Mouse (Mus musculus) myocyte (in vitro differentiated cells): ENCODE results near the gene Adamts17. TPM values are rescaled to one million over a fixed set of nuclear protein-coding genes. Genes with fewer than 3 reads are reported as not detected.
A peak's percentile ranks its signal among the peaks of the same experiment; 100 is the strongest.

Experiments used
- H3K27me3 ChIP-seq: one replicate; pipeline ENCODE4 v1.6.1; 2011; ENCODE audit not compliant: control insufficient read depth, insufficient read depth, insufficient read length
- H3K36me3 ChIP-seq: one replicate; pipeline ENCODE4 v1.6.1; 2011; ENCODE audit not compliant: control insufficient read depth, insufficient read depth
- H3K4me2 ChIP-seq: one replicate; pipeline ENCODE4 v1.6.1; 2011; ENCODE audit warnings: low read depth, control low read depth
- H3K4me3 ChIP-seq: one replicate; pipeline ENCODE4 v1.5.1; 2011; ENCODE audit warnings: mild to moderate bottlenecking, control low read depth, moderate library complexity
- H3K79me2 ChIP-seq: one replicate; pipeline ENCODE4 v1.6.1; 2011; ENCODE audit not compliant: control insufficient read depth, insufficient read depth
- H3ac ChIP-seq: one replicate; pipeline ENCODE4 v1.6.1; 2011; ENCODE audit not compliant: control insufficient read depth, insufficient read length
- CEBPB ChIP-seq: IDR thresholded peaks from 2 replicates; pipeline ENCODE4 v1.6.1; 2011; ENCODE audit warnings: mild to moderate bottlenecking, moderate library complexity; ENCODE audit not compliant: poor library complexity, insufficient read depth, severe bottlenecking
- E2F4 ChIP-seq: IDR thresholded peaks from one replicate; pipeline ENCODE4 v1.6.1; 2011; ENCODE audit warnings: mild to moderate bottlenecking, control low read depth, moderate library complexity; ENCODE audit not compliant: insufficient read depth
- MAX ChIP-seq: IDR thresholded peaks from one replicate; pipeline ENCODE4 v1.6.1; 2011; ENCODE audit warnings: low read depth, mild to moderate bottlenecking, control low read depth
- MYOD1 ChIP-seq, 3 experiments: IDR thresholded peaks; one replicate each; pipeline ENCODE4 v1.6.1; 2011; ENCODE audit warnings: control low read depth in 2 of 3, low read depth in 2 of 3, mild to moderate bottlenecking in 2 of 3, moderate library complexity in 1 of 3; ENCODE audit not compliant: insufficient read length in 2 of 3, control insufficient read depth in 1 of 3
- MYOG ChIP-seq, 3 experiments: IDR thresholded peaks; one replicate each; pipeline ENCODE4 v1.6.1; 2011; ENCODE audit warnings: control low read depth in 2 of 3, low read depth in 2 of 3, mild to moderate bottlenecking in 2 of 3; ENCODE audit not compliant: insufficient read length in 2 of 3, control insufficient read depth in 1 of 3, insufficient read depth in 1 of 3
- POLR2A ChIP-seq: IDR thresholded peaks from one replicate; pipeline ENCODE4 v1.6.1; 2011; ENCODE audit warnings: low read depth, mild to moderate bottlenecking, control low read depth, moderate library complexity; ENCODE audit not compliant: insufficient read length
- POLR2AphosphoS2 ChIP-seq: IDR thresholded peaks from one replicate; pipeline ENCODE4 v1.6.1; 2011; ENCODE audit warnings: low read depth, control low read depth; ENCODE audit not compliant: insufficient read length
- REST ChIP-seq: IDR thresholded peaks from one replicate; pipeline ENCODE4 v1.6.1; 2011; ENCODE audit warnings: mild to moderate bottlenecking, control low read depth, moderate library complexity; ENCODE audit not compliant: insufficient read depth, insufficient read length
- SRF ChIP-seq: IDR thresholded peaks from one replicate; pipeline ENCODE4 v1.6.1; 2011; ENCODE audit warnings: low read depth; ENCODE audit not compliant: control insufficient read depth, insufficient read length
- TCF12 ChIP-seq: IDR thresholded peaks from one replicate; pipeline ENCODE4 v1.6.1; 2011; ENCODE audit warnings: mild to moderate bottlenecking, control low read depth; ENCODE audit not compliant: poor library complexity, insufficient read depth, severe bottlenecking
- TCF3 ChIP-seq: IDR thresholded peaks from one replicate; pipeline ENCODE4 v1.6.1; 2011; ENCODE audit warnings: low read depth, control low read depth; ENCODE audit not compliant: insufficient read length
- USF1 ChIP-seq: IDR thresholded peaks from one replicate; pipeline ENCODE4 v1.6.1; 2011; ENCODE audit warnings: low read depth, mild to moderate bottlenecking, control low read depth, moderate library complexity
- polyA plus RNA-seq: library from polyadenylated mRNA; unstranded; fragments of >200 nt; fragmentation: generic; extraction: Trizol; gene quantifications from one replicate; pipeline ENCODE4 v1.2.1, GENCODE M21; 2012; ENCODE audit warnings: missing spikeins

The Adamts17 gene
- 1.8 TPM for polyA plus RNA-seq

- no peaks in the 10 kb centered on the region for H3K79me2 ChIP-seq
- H3ac ChIP-seq = peak within 1 kb of the TSS; percentile 18
- H3K4me2 ChIP-seq = peak within 1 kb of the TSS; percentile 96
Observed at GRCm38 (mm10) chr7:66839463-66840007, at the start of gene Adamts17. Adamts17 (plus strand) TSS chr7:66839735.

GRCm38 (mm10) chr7:66789860-66790748, 49.4 kb upstream of the Adamts17 start:
- Histone ChIP-seq H3K79me2 (no peaks in the 10 kb centered on the region), H3K4me2 (no peak overlapping the region), H3K27me3 (no peaks in the 10 kb centered on the region), H3K36me3 (no peaks in the 10 kb centered on the region), H3ac (no peak overlapping the region), H3K4me3 (no peak overlapping the region)
- no peak for TF ChIP-seq POLR2A
- no peak for TF ChIP-seq REST
- no peak for TF ChIP-seq MYOG (IDR thresholded peaks at IDR 0.05; ENCODE audit: control insufficient read depth in 1 of 3, insufficient read depth in 1 of 3, insufficient read length in 2 of 3, low read depth in 2 of 3)
- no peak for TF ChIP-seq CEBPB
- TF ChIP-seq MYOD1 (IDR thresholded peaks at IDR 0.05; ENCODE audit: control insufficient read depth in 1 of 3, insufficient read length in 2 of 3, low read depth in 2 of 3) = no peak
- no peak for TF ChIP-seq E2F4
- TF ChIP-seq TCF3 = no peak
- TF ChIP-seq POLR2AphosphoS2 = no peak
- TF ChIP-seq TCF12 = no peak

More at GRCm38 (mm10) chr7:66839463-66840007, at the start of gene Adamts17:
- H3K4me3 ChIP-seq = peak within 1 kb of the TSS; percentile 7
- TF ChIP-seq MAX = peak; percentile 50
- no peak for TF ChIP-seq CEBPB
- H3K36me3 ChIP-seq = no peaks in the 10 kb centered on the region
- peaks cover 11% of the 10 kb centered on the region for H3K27me3 ChIP-seq

GRCm38 (mm10) chr7:66791022-66791421, 48.5 kb upstream of the Adamts17 start:
- H3K79me2 ChIP-seq = no peaks in the 10 kb centered on the region
- no peaks in the 10 kb centered on the region for H3K36me3 ChIP-seq
- no peak overlapping the region for H3K4me3 ChIP-seq
- no peaks in the 10 kb centered on the region for H3K27me3 ChIP-seq
- no peak overlapping the region for H3K4me2 ChIP-seq
- TF ChIP-seq CEBPB (no peak), USF1 (no peak), MYOD1 (IDR thresholded peaks at IDR 0.05; ENCODE audit: control insufficient read depth in 1 of 3, insufficient read length in 2 of 3, low read depth in 2 of 3) (peak in 1 of 3 experiments; percentile 55), REST (no peak), TCF3 (no peak), E2F4 (no peak), TCF12 (no peak), MYOG (IDR thresholded peaks at IDR 0.05; ENCODE audit: control insufficient read depth in 1 of 3, insufficient read depth in 1 of 3, insufficient read length in 2 of 3, low read depth in 2 of 3) (peak in 1 of 3 experiments; percentile 50)
- H3ac ChIP-seq = no peak overlapping the region

GRCm38 (mm10) chr7:66796909-66797308, 42.6 kb upstream of the Adamts17 start:
- H3K79me2 ChIP-seq = no peaks in the 10 kb centered on the region
- H3K27me3 ChIP-seq = no peaks in the 10 kb centered on the region
- H3K4me2 ChIP-seq = no peak overlapping the region
- no peaks in the 10 kb centered on the region for H3K36me3 ChIP-seq
- TF ChIP-seq SRF = no peak
- no peak for TF ChIP-seq MYOG (IDR thresholded peaks at IDR 0.05; ENCODE audit: control insufficient read depth in 1 of 3, insufficient read depth in 1 of 3, insufficient read length in 2 of 3, low read depth in 2 of 3)
- no peak for TF ChIP-seq POLR2AphosphoS2
- TF ChIP-seq POLR2A = no peak
- TF ChIP-seq CEBPB = no peak
- TF ChIP-seq USF1 = no peak
- TF ChIP-seq MYOD1 (IDR thresholded peaks at IDR 0.05; ENCODE audit: control insufficient read depth in 1 of 3, insufficient read length in 2 of 3, low read depth in 2 of 3) = no peak
- no peak for TF ChIP-seq E2F4
- TF ChIP-seq TCF12 = no peak
- TF ChIP-seq TCF3 = no peak
- TF ChIP-seq MAX = no peak
- TF ChIP-seq REST = no peak
- H3K4me3 ChIP-seq = no peak overlapping the region
- H3ac ChIP-seq = no peak overlapping the region

GRCm38 (mm10) chr7:66797345-66797744, 42.2 kb upstream of the Adamts17 start:
- no peaks in the 10 kb centered on the region for H3K27me3 ChIP-seq
- H3ac ChIP-seq = no peak overlapping the region
- no peaks in the 10 kb centered on the region for H3K36me3 ChIP-seq
- H3K79me2 ChIP-seq = no peaks in the 10 kb centered on the region
- peak in 2 of 3 experiments; percentile 67 to 70 for TF ChIP-seq MYOD1 (IDR thresholded peaks at IDR 0.05; ENCODE audit: control insufficient read depth in 1 of 3, insufficient read length in 2 of 3, low read depth in 2 of 3)
- TF ChIP-seq REST = no peak
- no peak overlapping the region for H3K4me2 ChIP-seq
- no peak overlapping the region for H3K4me3 ChIP-seq
